Mouse (Mus musculus) monocyte, adult 5-6 weeks (primary cell): ENCODE data around the gene Sobp. TPM values are rescaled to one million over a fixed set of nuclear protein-coding genes. Genes with fewer than 3 reads are reported as not detected.

Experiments used
- ATAC-seq: fragments of 153-309, 156-312 bp; replicated peaks from 2 replicates; pipeline ENCODE4 v1.8.0; 2017; ENCODE audit warnings: mild to moderate bottlenecking; ENCODE audit not compliant: low TSS enrichment, insufficient number of reproducible peaks, severe bottlenecking, poor library complexity, low FRiP score
- total RNA-seq: library from RNA; stranded (forward); fragments of 200-1000, 200-491, 200-594 nt; gene quantifications from 3 replicates; pipeline ENCODE4 v1.2.3, GENCODE M21; 2017

Sobp gene
- total RNA-seq, 1 experiment from 2014 or later = not detected

DNA sequence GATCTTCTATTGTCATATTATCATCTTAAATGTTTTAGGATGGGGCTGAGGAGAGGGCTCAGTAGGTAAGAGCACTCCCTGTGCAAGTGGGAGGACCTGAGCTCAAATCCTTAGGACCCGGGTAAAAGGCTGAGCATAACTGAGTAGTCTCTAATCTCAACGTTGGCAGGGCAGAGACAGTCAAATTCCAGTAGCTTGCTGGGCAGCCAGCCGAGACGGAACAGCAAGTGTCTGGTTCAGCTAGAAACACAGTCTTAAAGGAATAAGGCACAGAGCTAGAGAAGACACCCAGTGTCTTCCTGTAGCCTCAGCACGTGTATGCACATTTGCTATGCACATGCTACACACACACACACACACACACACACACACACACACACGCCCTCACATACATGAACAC, 75.1 kb downstream of the Sobp start:
- no peak for ATAC-seq

DNA sequence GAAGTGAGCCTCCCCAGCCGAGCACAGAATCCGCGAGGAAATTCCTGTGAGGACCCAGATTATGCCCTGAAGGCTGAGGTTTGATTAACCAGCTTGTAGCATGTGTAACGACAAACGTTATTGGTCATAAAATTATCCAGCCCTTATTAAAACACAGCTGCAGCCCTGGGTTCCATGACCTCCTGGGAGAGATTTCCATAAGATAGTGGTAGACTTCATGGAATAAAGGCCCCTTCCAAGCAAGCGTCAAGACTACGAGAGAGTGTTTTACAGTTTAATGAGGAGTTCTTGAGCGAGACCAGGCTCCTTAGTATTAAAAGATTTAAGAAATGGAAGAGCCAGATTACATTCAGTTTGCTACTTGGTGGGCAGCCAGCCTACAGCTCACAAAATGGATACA, 76.6 kb downstream of the Sobp start:
- no peak for ATAC-seq

DNA sequence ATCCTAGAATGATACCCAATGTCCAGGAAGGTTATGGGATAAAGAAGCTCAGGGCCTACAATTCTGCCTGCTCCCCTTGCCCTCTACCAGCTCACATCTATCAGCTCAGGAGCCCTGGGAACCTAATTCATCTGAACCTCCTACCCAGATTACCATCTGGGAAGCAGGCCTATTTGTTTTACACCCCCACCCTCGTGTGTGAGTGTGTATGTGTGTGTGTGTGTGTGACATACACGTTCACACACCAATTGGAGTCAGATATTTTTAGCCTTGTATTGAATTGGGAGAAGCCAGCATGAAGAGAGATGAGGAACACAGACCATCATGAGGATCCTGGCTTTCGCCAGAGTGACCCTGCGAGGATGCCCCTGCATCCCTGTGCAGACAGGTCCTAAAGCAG, 77.7 kb downstream of the Sobp start:
- ATAC-seq = no peak

DNA sequence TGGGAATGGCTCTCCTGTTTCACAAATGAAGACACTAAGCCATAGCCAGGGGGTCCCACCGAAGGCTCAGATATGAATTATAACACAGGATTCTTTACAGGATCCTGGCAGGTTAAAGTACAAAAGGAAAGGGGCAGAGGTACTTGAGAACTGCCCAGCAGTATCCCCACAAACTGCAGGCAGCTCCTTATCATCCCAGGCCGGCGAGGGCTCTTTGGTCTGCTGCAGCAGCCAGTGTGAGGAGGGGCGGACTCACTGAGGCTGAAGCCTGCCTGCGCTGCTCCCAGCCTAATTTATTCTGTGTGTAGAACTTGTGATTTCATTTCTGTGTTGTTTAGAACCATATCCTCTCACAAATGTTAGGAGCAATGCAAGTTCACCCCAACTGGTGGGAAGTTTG, 79.8 kb downstream of the Sobp start:
- no peak for ATAC-seq

DNA sequence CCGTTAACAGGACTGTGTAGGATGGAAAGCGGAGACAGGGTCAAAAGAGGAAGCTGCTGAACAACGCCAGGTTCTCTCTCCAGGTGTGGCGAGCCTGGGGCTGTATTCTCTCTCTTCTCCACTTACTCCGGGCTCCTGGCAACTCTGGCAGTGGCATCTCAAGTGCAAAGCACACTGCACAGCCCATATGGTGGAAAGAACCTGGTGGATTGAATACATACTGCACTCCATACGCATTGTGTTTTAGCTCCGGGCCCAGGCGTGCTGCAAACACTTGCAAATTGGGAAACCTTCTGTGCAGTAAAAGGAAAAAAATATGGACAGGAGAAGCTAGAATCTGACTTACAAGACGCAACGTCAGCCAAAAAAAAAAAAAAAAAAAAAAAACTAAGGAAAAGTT, 80.9 kb downstream of the Sobp start:
- ATAC-seq = no peak

DNA sequence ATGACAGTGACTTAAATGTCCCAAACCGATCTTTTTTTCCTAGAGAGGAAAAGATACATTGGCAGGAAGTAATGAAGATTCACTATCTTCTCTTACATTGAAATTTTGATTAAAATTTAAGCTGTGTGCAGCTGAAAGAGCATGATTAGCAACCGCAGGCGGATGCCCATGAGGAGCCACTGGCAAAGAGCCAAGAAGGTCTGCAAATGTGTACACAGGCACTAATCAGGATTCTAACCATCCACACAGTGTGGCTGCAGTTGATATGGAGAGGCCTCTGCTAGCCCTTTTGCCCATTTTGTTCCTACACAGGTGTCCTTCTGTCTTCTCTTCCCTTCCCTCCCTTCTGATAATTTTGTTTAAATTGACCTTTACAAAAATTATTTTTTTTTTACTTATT, 84.3 kb downstream of the Sobp start:
- no peak for ATAC-seq

DNA sequence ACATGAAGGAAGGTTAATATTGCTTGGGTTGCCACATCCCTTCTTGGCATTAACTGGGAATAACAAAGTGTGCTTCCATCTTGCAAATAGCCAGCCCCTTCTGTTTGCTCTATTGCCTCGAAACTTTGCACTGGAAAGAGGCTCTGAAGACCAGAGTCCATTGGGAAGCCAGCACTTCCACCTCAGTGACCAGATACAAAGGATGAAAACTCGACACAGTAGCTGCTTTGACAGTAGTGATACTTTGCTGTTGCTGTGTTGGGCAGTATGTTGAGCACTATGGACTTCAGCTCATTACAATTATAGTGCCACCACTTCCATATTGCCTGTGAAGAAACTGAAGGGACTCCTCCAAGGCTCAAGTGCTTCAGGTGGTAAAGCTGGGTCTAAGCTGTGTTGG, 86.9 kb downstream of the Sobp start:
- no peak for ATAC-seq

DNA sequence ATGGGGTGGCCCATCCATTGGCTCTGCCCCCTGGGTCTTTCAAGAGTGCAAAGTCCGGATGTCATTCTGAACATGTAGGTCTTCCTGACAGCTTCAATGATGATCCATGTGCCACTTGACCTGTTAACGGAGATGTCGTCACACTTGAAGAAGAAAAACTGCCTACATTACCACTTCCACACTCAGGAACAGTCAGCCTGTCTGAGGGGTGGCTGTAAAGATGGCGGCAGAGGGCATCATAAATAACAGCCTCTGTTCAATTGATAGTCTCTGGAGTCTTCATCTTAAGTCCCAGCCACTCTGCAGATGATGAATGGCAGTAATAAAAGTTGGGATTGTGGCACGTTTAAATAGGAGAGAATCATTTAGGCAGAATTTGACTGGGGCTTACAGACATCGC, 87.4 kb downstream of the Sobp start:
- ATAC-seq = no peak

DNA sequence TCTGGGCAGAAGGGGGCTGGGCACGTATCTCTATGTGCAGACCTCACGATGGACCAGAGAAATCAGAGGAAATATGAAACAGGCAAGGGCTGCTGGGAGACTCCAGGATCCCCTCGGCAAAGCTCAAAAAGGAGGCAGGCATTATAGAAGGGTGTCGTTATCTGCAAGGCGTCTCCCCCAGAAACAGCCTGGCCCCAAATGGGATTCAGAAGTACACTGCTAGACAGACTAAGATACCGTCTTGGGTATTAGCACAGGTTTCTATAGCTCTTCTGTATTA, 90.3 kb downstream of the Sobp start:
- ATAC-seq = no peak

DNA sequence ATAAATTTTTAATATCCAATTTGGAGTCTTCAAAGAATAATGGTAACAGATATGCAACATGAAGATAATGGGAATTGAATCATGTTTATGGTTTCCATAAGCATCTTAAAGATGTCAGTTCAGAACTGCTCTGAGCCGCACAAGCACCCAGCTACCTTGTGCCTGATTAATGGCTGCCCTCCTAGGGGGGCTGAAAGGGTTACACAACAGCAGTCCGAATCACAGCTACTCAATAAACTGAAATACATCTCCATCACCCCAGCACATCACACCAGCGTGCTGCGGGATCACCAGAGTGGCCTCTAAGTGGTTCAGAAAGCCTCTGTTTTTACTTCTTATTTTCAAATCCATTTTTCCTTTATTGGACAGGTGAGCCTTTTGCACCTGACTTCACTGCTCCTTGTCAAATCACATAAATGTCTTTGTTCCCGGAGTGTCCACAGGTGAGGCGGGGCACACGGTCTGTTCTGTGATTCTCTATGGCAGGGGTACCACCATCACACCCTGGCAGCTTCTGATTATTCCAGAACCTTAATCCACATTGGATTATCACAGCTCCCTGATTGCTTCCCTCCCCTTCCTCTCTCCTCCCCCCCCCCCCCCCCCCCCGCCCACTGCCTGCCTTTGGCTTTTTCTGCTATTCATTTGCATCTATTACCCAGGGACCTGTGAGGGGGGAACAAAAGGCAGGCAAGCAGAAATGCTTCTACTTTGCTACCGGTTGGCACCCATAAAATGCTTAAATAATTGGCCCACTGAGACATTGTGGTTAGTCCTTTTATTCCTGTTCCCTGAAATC, 90.8 kb downstream of the Sobp start:
- no peak for ATAC-seq

DNA sequence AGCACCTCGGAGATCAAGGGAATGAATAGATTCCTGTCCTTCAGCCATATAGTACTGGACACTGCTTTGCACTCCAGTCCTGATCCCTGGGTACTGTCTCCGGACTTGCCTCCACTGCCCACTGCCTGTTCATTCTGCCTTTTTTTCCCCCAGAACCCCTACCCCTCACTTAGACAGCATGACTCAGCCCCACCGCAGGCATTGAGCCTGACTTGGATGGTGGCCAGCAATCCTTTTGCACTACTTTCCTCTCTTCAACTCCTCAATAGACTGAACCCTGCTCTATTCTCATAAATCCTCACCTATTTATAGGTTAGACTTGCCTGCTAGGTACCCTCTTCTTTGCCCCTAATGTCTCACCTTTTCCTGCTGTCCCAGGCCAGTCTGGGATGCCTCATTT, 93.0 kb downstream of the Sobp start:
- ATAC-seq = no peak

DNA sequence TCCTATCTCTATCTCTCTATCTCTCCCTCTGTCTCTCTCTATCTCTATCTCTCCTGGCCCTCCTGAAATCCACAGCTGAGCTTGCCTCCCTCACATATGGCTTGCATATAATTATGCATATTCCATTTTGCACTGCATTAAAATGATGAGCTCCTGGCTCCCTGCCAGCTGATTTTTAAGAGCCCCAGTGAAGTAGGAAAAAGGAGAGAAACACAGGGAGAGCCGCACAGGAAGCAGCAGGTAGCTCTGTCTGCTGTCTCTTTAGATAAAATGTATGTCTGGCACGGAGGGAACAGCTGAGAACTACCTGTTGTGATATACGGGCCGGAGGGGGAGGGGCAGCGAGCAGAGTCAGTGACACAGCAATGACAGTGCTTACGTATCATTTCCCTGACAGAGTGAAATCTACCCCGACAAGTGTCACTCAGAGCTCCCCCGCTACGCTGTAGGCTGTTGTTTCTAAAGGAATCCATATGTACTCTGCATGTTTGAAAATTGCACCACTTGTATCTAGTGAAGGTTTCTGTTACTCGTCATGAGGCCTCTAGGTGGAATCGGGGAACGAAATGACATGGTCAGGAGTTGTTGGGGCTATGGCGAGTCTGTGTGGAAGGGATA, 98.7 kb downstream of the Sobp start:
- no peak for ATAC-seq

DNA sequence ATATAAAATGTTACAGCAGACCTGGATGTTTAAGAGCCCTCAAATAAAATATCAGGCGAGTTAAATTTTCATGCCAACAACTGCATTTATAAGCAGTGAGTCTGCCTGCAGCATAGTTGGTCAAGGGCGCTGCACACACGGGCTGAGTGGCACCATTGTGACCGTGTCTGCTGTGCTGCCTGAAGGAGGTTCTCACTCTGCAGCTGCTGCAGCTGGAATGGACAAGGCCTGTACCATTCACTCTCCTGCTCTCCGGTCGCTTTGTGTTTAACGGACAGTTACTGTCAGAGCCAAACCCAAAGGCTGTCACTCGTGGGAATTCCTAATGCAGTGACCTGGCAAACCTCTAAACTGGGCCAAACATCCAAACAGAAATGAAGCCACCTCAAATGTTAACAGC, 101.0 kb downstream of the Sobp start:
- ATAC-seq = no peak

DNA sequence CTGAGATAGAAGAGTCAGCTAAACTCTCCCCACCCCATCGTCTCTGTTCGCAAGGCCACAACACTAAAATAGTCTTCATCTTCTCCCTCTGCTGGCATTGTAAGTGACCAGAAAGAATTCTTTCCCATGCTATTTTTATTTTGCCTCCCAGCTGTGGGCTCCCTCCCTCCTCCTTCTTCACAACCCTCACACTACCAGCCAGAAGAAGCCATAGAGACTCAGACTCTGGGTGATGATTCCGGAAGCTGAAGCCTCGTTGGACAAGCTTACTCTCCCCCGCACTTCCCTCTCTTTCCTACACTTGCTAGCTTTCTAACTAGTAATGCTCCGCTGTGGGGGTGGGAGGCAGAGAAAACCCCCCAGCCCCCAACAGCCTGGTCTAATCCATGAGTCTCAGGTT, 103.4 kb downstream of the Sobp start:
- no peak for ATAC-seq

DNA sequence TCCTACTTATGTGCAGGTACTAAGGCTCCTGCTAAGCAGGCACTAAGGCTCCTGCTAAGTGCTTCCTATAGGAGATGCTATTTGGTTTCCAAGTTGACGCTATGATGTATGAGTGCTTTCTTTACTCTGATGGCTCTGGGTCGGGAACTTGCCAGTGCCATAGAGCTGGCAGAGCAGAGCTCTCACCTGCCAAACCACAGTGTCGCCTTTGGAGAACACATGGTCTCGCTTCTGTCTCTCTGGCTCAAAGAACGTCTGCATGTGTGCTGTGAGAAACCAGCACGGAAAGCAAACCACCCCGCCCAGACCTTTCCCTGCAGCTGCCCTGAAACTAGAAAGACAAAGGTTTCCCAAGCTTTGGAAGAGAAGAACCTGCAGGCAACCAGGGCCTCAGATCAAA, 109.0 kb downstream of the Sobp start:
- ATAC-seq = no peak

DNA sequence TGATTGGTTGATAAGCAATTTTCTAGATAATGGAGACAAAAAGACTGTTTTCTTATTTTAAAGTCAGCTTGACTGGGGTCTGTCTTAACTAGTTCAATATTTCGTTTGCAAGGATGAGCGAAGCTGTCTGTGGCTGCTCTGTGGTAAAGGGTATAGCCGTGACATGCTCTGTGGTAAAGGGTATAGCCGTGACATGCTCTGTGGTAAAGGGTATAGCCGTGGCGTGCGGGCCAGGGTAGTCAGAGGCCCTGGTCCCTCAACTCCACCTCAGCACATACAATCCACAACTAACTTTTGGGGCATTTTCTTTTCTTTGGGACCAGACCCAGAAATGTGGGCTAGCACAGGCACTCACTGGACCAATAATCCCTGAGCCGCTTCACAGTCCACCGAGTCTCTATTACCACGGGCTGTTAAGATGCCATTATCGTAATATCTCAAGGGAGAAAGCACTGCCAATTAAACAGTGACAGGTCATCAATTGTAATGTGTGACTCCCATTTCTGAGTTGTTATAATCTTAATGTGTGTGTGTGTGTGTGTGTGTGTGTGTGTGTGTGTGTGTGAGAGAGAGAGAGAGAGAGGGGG, 112.7 kb downstream of the Sobp start:
- no peak for ATAC-seq

DNA sequence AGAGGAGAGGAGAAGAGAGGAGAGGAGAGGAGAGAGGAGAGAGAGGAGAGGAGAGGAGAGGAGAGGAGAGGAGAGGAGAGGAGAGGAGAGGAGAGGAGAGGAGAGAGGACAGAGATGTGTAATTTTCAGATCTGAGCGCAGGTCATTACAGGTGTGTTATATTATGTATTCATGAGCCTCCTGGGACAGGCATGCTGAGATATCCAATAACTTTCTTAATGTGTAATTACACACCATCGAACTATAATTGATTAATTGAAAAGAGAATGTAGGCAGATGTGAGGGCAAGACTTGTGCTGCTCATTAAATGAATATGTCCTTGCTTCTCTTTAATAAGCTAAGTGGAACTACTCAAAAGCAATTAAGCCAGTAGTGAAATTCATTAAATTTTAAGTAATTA, 118.9 kb downstream of the Sobp start:
- ATAC-seq = no peak

DNA sequence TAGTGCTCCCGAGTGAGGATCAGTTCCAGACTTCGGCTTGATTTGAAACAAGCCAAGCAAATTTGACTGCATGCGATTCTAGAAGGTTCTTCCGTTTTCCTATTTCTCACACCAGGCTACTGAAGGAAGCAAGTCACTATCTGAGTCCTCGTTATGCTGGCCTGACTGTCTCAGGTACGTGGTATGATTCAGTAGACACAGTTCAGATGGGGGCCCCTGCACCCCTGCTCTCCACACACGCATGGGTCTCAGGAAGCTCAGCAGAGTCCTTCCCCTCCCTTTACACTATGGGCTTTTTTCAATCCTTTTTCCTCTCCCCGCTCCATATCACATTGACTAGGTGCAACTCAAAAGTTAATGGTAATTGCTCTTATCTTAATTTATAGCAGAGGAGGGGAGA, 119.6 kb downstream of the Sobp start:
- ATAC-seq = no peak

DNA sequence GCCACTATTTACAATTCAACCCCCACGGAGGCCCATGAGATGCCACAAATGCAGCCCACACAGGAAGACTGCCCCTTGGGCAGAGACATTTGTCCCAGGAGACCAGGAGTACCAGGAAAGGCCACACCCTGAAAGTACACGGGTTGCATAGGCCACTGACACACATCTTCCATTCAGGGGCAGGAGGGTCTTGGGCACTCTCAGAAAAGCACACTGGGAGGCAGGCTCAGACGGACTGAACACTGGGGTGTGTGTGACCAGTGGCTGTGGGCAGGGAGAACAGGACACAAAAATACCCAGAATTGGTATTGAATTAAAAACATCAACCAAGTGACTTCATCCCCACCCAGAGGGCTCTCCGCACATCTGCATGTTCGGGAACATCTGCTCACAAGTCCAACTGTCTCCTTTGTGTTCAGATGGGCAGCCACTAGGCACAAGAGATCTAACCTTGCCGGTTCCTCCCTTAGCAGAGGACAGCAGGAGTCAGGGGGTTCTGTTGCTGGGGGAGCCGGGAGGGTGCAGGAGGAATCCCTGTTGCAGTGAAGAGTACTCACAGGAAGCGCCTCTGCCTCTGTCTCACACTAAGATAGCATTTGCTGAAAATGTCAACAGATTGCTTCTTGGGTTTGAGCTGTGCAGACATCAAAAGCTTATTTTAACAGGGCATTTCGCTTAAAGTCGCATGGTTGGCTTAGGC, 120.3 kb downstream of the Sobp start:
- ATAC-seq = no peak

DNA sequence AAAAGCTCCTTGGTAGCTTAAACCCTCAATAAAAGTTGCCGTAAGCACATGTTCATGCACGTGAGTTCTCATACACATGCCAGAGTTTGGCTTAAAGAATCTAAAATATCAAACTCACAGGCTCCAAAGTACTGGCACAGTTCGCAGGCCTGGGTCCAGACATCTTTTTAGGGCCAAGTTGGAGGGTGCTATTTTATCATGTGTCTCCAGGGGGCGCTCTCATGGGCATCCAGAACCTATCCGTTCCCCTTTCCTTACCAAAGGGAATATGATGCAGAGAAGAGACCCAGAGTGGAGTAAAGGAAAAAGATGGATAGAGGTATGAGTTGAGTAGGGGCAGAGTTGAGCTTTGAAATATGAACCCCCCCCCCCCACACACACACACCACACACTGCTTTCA, 121.9 kb downstream of the Sobp start:
- ATAC-seq = no peak
